Mouse (Mus musculus) urinary bladder, postnatal 10 days (tissue): Measurements from ENCODE around the gene Tssc4.

Source experiments
- DNase-seq: peaks from one replicate; pipeline ENCODE4 v3.0.0; 2022; ENCODE audit warnings: low spot score

Tssc4 gene

DNA sequence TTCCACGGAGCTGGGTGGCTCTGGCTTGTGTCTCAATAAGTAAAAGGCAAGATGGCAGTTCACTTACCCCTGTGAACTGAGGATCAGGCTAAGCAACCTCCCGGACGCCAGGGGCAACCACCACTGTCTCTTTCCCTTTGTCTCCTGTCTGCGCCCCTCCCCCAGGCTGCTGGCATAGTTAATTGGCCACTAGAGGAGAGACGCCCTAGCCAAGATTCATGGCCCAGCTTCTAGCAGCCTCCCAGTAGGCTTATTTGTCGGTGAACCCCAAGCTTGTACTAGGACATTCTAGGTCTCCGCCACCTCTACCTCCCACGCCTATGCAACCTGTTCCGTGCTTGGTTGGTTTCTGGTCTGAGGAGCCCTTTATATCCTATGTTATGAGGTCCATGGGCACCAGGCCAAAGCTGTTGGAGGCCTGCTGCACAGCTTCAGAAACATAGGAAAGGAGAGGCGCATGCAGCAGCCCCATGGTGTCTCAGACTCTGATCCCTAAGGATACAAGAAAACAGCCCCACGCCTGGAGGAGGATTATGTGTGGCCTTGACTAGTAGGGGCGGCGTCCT is 650 bp upstream of the Tssc4 start:
- DNase-seq, result no peak

- no peak for DNase-seq
Observed at GRCm38 (mm10) chr7:143069751-143070400, 827 bp downstream of the Tssc4 start.

DNA sequence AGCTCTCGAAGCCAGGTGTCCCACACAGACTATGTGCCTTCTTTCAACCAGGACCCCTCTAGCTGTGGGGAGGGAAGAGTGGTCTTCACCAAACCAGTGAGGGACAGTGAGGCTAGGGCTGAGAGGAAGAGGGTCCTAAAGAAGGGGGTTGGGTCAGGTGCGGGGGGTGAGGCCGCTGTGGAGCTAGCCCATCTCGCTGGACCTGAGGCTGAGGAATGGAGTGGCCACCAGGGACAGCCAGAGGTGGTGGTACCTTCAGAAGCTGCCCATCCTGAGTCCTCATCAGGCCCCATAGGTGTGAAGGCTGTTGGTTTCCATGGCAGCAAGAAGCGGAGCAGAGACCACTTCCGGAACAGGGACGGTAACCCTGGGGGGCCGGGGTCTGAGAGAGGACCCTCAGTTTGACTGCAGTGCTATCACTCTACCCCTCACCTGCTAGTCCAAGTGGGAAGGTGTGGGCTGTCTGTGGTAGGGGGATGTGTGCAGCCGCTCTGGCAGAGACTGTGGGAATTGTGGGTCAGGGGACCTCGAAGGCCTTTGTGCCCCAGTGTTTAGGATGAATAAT is 1.5 kb downstream of the Tssc4 start:
- no peak for DNase-seq

GRCm38 (mm10) chr7:143072605-143073004 is 3.6 kb downstream of the Tssc4 start:
- no peak for DNase-seq

DNA sequence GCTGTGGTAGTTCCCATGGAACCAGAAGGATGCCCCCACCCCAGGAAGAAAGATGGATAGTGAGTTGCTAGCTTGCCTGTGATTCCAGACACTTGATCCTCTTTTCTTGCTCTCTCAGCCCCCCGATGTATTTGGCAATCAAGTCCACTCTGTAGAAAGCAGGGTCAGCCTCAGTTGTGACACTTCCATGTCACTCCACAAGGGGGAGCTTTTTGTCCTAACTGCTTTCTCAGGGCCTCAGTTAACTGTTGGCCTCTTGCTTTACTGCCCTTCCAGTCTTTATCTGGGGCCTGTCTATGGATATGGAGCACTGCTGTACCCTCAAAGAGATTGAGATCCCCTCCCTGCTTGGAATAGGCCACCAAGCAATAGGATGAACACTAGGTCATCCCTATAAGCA is 4.0 kb downstream of the Tssc4 start:
- no peak for DNase-seq

GRCm38 (mm10) chr7:143075394-143075793 is 6.3 kb downstream of the Tssc4 start:
- DNase-seq, result no peak

- no peak for DNase-seq
Observed at GRCm38 (mm10) chr7:143077351-143077750, 8.3 kb downstream of the Tssc4 start.

- no peak for DNase-seq
Observed at GRCm38 (mm10) chr7:143082024-143082423, 13.0 kb downstream of the Tssc4 start.

GRCm38 (mm10) chr7:143083708-143084107 is 14.7 kb downstream of the Tssc4 start:
- no peak for DNase-seq

- no peak for DNase-seq
Observed at GRCm38 (mm10) chr7:143086366-143086765, 17.3 kb downstream of the Tssc4 start.

- no peak for DNase-seq
Observed at GRCm38 (mm10) chr7:143087070-143087579, 18.1 kb downstream of the Tssc4 start.

DNA sequence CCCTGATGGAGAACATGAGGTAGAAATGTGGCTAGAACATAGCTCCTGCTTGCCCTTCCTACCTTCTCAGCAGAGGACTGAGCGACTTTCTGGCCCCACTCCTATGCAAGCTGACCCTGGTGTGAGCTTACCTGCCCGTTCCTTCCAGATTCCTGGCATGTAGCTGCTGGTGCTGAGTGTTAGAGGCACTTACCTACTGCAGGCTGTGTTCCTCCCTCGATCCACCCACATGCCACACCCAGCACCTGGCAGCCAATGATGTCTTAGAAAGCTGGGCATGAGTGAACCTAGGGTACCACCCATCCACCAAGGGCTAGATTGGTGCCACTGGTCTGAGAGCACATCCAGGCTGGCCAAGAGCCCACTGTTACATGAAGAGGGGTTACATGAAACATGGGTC is 24.8 kb downstream of the Tssc4 start:
- no peak for DNase-seq

DNA sequence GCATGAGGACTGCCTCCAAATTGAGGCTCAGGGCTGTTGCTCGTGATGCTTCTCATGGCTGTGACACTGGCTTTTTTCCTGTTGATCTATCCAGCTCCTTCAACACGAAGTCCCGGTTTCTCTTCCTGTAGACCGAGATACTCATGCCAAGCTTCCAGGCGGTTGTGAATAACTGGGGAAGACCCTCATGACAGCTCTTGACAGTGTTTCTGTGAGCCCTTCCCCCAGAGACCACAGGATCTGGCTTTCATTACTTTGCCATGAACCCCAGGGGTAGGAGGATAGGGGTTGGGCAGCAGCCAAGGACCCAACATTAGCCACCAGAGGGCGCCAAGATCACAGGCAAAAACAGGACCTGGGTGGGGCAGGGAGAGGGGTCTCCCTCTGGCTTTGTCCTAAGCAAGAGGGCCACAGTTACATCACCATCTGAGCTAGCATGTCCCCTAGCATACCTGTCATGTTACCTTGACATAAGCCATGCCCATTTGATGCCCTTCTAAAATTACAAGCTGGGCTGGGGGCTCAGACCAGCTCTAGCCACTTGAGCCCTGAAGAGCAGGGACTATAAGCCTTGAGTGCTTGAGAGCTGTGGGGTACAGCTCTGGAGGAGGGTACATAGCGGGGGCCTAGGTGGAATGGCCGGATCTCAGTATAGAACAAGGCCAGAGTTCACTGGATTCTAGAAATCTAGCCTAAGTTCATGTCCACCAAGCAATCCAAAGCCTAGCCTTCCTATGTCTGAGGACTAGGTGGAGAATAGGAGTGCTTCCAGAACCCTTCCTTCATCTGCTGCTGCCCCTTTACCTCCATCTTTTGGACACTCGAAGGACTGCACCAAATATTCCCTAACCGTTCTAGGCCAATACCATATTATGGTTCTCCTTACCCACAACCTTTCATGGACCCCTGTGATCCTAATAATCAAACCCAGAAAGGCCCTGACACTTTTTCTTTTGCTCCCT is 25.8 kb downstream of the Tssc4 start, which contains the start of gene Trpm5:
Gene Trpm5 (minus strand): TSS at position 51 of the 962 bp plus-strand sequence.
- DNase-seq, result no peak

- DNase-seq, result no peak
Observed at GRCm38 (mm10) chr7:143095554-143095907, 26.5 kb downstream of the Tssc4 start.

- no peak for DNase-seq
Observed at GRCm38 (mm10) chr7:143100759-143101158, 31.7 kb downstream of the Tssc4 start.

- DNase-seq, result no peak
Observed at GRCm38 (mm10) chr7:143105258-143105897, 36.3 kb downstream of the Tssc4 start.

DNA sequence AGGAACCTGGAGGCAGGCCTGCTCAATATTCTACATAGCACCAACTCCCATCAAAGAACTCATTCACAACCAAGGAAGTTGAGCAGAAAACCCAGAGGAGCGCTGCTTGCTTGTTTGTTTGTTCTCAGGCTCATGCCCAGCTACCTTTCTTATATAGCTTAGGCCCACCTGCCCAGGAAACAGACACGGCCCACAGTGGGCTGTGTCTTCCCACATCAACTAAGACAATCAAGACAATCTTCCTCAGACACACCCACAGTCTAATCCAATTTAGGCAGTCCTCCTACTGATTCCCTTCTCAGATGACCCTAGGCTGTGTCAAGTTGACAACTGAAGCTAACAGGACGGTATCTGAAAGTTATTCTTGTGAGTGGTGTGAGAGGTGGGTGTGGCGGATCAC is 37.0 kb downstream of the Tssc4 start, which contains the start of gene Kcnq1:
Gene Kcnq1 (plus strand): TSS at position 301 of the 400 bp plus-strand sequence.
- no peak for DNase-seq

GRCm38 (mm10) chr7:143106672-143107465 is 37.8 kb downstream of the Tssc4 start:
- DNase-seq, result no peak

- no peak for DNase-seq
Observed at GRCm38 (mm10) chr7:143108200-143108599, 39.2 kb downstream of the Tssc4 start.

DNA sequence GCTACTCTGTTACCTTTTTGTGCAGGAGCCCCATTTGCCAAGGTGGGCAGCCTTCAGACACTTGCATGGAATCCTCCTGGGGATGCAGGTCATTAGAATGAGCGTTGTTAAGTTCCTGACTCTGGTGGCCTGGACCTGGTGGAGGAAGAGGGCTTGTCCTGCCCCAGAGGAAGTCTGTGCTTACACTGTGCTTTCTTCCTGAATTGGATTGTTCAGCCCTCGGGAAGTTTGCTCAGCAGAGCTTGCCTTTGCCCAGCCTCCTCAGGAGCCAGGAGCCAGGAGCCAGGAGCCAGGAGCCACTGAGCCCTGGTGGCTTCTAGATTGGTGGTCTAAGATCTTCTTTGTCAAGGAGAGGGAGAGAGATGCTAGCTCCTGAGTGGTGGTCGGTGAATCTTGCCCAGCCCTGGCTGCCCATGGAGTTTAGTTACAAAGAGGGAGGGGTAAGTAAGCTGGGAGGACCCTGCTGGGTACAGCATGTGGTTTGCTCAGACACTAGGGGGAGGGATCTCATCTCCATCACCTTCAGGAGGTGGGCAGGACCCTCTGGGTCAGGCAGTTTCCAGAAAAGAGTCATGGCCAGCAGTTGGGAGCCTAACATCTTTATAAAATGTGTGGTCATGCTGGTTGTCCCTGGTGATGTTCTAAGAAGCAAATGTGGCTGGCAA is 40.1 kb downstream of the Tssc4 start:
- no peak for DNase-seq
